Mouse (Mus musculus): ENCODE results near the gene B230217C12Rik. TPM values are rescaled to one million over a fixed set of nuclear protein-coding genes. Genes with fewer than 3 reads are reported as not detected.

Gene B230217C12Rik
- polyA plus RNA-seq (2014; fragmentation: Nextera tagmentation; extraction: Ambion mirVana): 3.7 and 5.4 TPM in 2 replicates

- no peak for DNase-seq (ENCODE audit: low spot score)
- Histone ChIP-seq H3K4me2 (peak within 1 kb of the TSS; percentile 67), H3K4me1 (replicated peaks; ENCODE audit: control insufficient read depth, insufficient read depth, low read length) (peaks cover 24% of the 10 kb centered on the region), H3K9ac (ENCODE audit: low read depth, low read length) (peak within 1 kb of the TSS; percentile 60), H3K9me3 (ENCODE audit: control insufficient read depth, low read length) (no peaks in the 10 kb centered on the region), H3K36me3 (ENCODE audit: control insufficient read depth, insufficient read depth, low read length) (no peaks in the 10 kb centered on the region), H3K4me3 (ENCODE audit: low read depth, low read length) (peak within 1 kb of the TSS; percentile 43), H3K27ac (ENCODE audit: low read depth, low read length) (peak within 1 kb of the TSS; percentile 42; the same call in 1 of the 2 replicates), H3K27me3 (replicated peaks; ENCODE audit: control insufficient read depth, insufficient read depth, low read length) (no peaks in the 10 kb centered on the region)
- ATAC-seq (replicated peaks; ENCODE audit: low FRiP score): no peak; the same call in 1 of the 2 replicates
- WGBS: 3% methylated on average over 6 of the region's 6 CpGs
Measured at GRCm38 (mm10) chr11:97840539-97840954, at the start of gene B230217C12Rik. Gene B230217C12Rik, plus strand, starts transcription at chr11:97840780.

- WGBS: 3% methylated on average over 2 of the region's 2 CpGs
- peaks cover 6% of the 10 kb centered on the region for H3K4me1 ChIP-seq (replicated peaks; ENCODE audit: control insufficient read depth, insufficient read depth, low read length)
- H3K36me3 ChIP-seq (ENCODE audit: control insufficient read depth, insufficient read depth, low read length): no peaks in the 10 kb centered on the region
- H3K27ac ChIP-seq (ENCODE audit: low read depth, low read length): no peak overlapping the region
- no peak overlapping the region for H3K4me2 ChIP-seq
- H3K27me3 ChIP-seq (replicated peaks; ENCODE audit: control insufficient read depth, insufficient read depth, low read length): no peaks in the 10 kb centered on the region
- DNase-seq (ENCODE audit: low spot score) (no peak), ATAC-seq (replicated peaks; ENCODE audit: low FRiP score) (no peak)
- H3K9ac ChIP-seq (ENCODE audit: low read depth, low read length): no peak overlapping the region
- no peak overlapping the region for H3K4me3 ChIP-seq (ENCODE audit: low read depth, low read length)
- H3K9me3 ChIP-seq (ENCODE audit: control insufficient read depth, low read length): no peaks in the 10 kb centered on the region
Measured at GRCm38 (mm10) chr11:97793165-97793564, 47.4 kb upstream of the B230217C12Rik start.

- Histone ChIP-seq H3K4me1 (replicated peaks; ENCODE audit: control insufficient read depth, insufficient read depth, low read length) (peaks cover 18% of the 10 kb centered on the region), H3K9ac (ENCODE audit: low read depth, low read length) (no peak overlapping the region), H3K27ac (ENCODE audit: low read depth, low read length) (no peak overlapping the region), H3K4me2 (peak overlapping the region; percentile 39; the same call in 1 of the 2 replicates), H3K4me3 (ENCODE audit: low read depth, low read length) (0 out of 2 replicates have a peak overlapping the region, but pooled peaks have one; percentile 12), H3K27me3 (replicated peaks; ENCODE audit: control insufficient read depth, insufficient read depth, low read length) (no peaks in the 10 kb centered on the region), H3K9me3 (ENCODE audit: control insufficient read depth, low read length) (no peaks in the 10 kb centered on the region), H3K36me3 (ENCODE audit: control insufficient read depth, insufficient read depth, low read length) (no peaks in the 10 kb centered on the region)
- ATAC-seq (replicated peaks; ENCODE audit: low FRiP score): no peak
- peak; percentile 66 for DNase-seq (ENCODE audit: low spot score)
- WGBS: 4% methylated on average over 6 of the region's 6 CpGs
Measured at GRCm38 (mm10) chr11:97796910-97797309, 43.7 kb upstream of the B230217C12Rik start.

GRCm38 (mm10) chr11:97797369-97798082 is 43.1 kb upstream of the B230217C12Rik start:
- no peak for DNase-seq (ENCODE audit: low spot score)
- peak overlapping the region; percentile 64 for H3K4me3 ChIP-seq (ENCODE audit: low read depth, low read length)
- H3K4me2 ChIP-seq: peak overlapping the region; percentile 72

GRCm38 (mm10) chr11:97798083-97798435 is 42.5 kb upstream of the B230217C12Rik start:
- Histone ChIP-seq H3K27ac (ENCODE audit: low read depth, low read length) (no peak overlapping the region), H3K4me3 (ENCODE audit: low read depth, low read length) (peak overlapping the region; percentile 64)

More at GRCm38 (mm10) chr11:97797369-97798082, 43.1 kb upstream of the B230217C12Rik start:
- WGBS: 47% methylated on average over 15 of the region's 15 CpGs
- no peaks in the 10 kb centered on the region for H3K9me3 ChIP-seq (ENCODE audit: control insufficient read depth, low read length)
- peaks cover 22% of the 10 kb centered on the region for H3K4me1 ChIP-seq (replicated peaks; ENCODE audit: control insufficient read depth, insufficient read depth, low read length)
- H3K36me3 ChIP-seq (ENCODE audit: control insufficient read depth, insufficient read depth, low read length): 0 out of 2 replicates have a peak, but pooled peaks cover 2% of the 10 kb centered on the region
- ATAC-seq (replicated peaks; ENCODE audit: low FRiP score): no peak
- no peak overlapping the region for H3K9ac ChIP-seq (ENCODE audit: low read depth, low read length)
- H3K27me3 ChIP-seq (replicated peaks; ENCODE audit: control insufficient read depth, insufficient read depth, low read length): no peaks in the 10 kb centered on the region
- no peak overlapping the region for H3K27ac ChIP-seq (ENCODE audit: low read depth, low read length)

GRCm38 (mm10) chr11:97798782-97799145 is 41.8 kb upstream of the B230217C12Rik start, which contains the start of gene Lasp1:
Gene Lasp1, plus strand, starts transcription at chr11:97799000.
- Histone ChIP-seq H3K4me3 (ENCODE audit: low read depth, low read length) (peak within 1 kb of the TSS; percentile 64), H3K9me3 (ENCODE audit: control insufficient read depth, low read length) (no peaks in the 10 kb centered on the region), H3K9ac (ENCODE audit: low read depth, low read length) (peak within 1 kb of the TSS; percentile 72), H3K4me1 (replicated peaks; ENCODE audit: control insufficient read depth, insufficient read depth, low read length) (peaks cover 25% of the 10 kb centered on the region), H3K27ac (ENCODE audit: low read depth, low read length) (peak within 1 kb of the TSS; percentile 86), H3K27me3 (replicated peaks; ENCODE audit: control insufficient read depth, insufficient read depth, low read length) (no peaks in the 10 kb centered on the region), H3K36me3 (ENCODE audit: control insufficient read depth, insufficient read depth, low read length) (0 out of 2 replicates have a peak, but pooled peaks cover 2% of the 10 kb centered on the region), H3K4me2 (peak within 1 kb of the TSS; percentile 72)
- DNase-seq (ENCODE audit: low spot score): peak; percentile 96
- ATAC-seq (replicated peaks; ENCODE audit: low FRiP score): peak; percentile 48
- WGBS: under 1% methylated on average over 11 of the region's 11 CpGs

More at GRCm38 (mm10) chr11:97798083-97798435, 42.5 kb upstream of the B230217C12Rik start:
- Histone ChIP-seq H3K4me2 (peak overlapping the region; percentile 72), H3K9me3 (ENCODE audit: control insufficient read depth, low read length) (no peaks in the 10 kb centered on the region), H3K9ac (ENCODE audit: low read depth, low read length) (no peak overlapping the region), H3K4me1 (replicated peaks; ENCODE audit: control insufficient read depth, insufficient read depth, low read length) (peaks cover 22% of the 10 kb centered on the region), H3K36me3 (ENCODE audit: control insufficient read depth, insufficient read depth, low read length) (0 out of 2 replicates have a peak, but pooled peaks cover 2% of the 10 kb centered on the region), H3K27me3 (replicated peaks; ENCODE audit: control insufficient read depth, insufficient read depth, low read length) (no peaks in the 10 kb centered on the region)
- ATAC-seq (replicated peaks; ENCODE audit: low FRiP score): no peak
- 44% methylated on average over 8 of the region's 8 CpGs for WGBS
- no peak for DNase-seq (ENCODE audit: low spot score)

- Histone ChIP-seq H3K9me3 (ENCODE audit: control insufficient read depth, low read length) (no peaks in the 10 kb centered on the region), H3K4me1 (replicated peaks; ENCODE audit: control insufficient read depth, insufficient read depth, low read length) (peaks cover 31% of the 10 kb centered on the region), H3K4me3 (ENCODE audit: low read depth, low read length) (peak overlapping the region; percentile 64), H3K36me3 (ENCODE audit: control insufficient read depth, insufficient read depth, low read length) (0 out of 2 replicates have a peak, but pooled peaks cover 2% of the 10 kb centered on the region), H3K27ac (ENCODE audit: low read depth, low read length) (peak overlapping the region; percentile 86), H3K4me2 (peak overlapping the region; percentile 72), H3K9ac (ENCODE audit: low read depth, low read length) (peak overlapping the region; percentile 72), H3K27me3 (replicated peaks; ENCODE audit: control insufficient read depth, insufficient read depth, low read length) (no peaks in the 10 kb centered on the region)
- under 1% methylated on average over 71 of the region's 71 CpGs for WGBS
- DNase-seq (ENCODE audit: low spot score) (peak; percentile 89), ATAC-seq (replicated peaks; ENCODE audit: low FRiP score) (peak; percentile 79)
Measured at GRCm38 (mm10) chr11:97799146-97799993, 41.2 kb upstream of the B230217C12Rik start.

GRCm38 (mm10) chr11:97799994-97800690 is 40.4 kb upstream of the B230217C12Rik start:
- peak overlapping the region; percentile 72 for H3K4me2 ChIP-seq
- H3K4me3 ChIP-seq (ENCODE audit: low read depth, low read length): peak overlapping the region; percentile 64
- peaks cover 39% of the 10 kb centered on the region for H3K4me1 ChIP-seq (replicated peaks; ENCODE audit: control insufficient read depth, insufficient read depth, low read length)
- H3K36me3 ChIP-seq (ENCODE audit: control insufficient read depth, insufficient read depth, low read length): 0 out of 2 replicates have a peak, but pooled peaks cover 2% of the 10 kb centered on the region
- H3K9ac ChIP-seq (ENCODE audit: low read depth, low read length): peak overlapping the region; percentile 72
- H3K9me3 ChIP-seq (ENCODE audit: control insufficient read depth, low read length): no peaks in the 10 kb centered on the region
- H3K27me3 ChIP-seq (replicated peaks; ENCODE audit: control insufficient read depth, insufficient read depth, low read length): no peaks in the 10 kb centered on the region
- under 1% methylated on average over 37 of the region's 43 CpGs for WGBS
- H3K27ac ChIP-seq (ENCODE audit: low read depth, low read length): peak overlapping the region; percentile 86
- DNase-seq (ENCODE audit: low spot score) (peak; percentile 80), ATAC-seq (replicated peaks; ENCODE audit: low FRiP score) (peak; percentile 63)
